Mouse (Mus musculus): Measurements from ENCODE around the gene Cyp21a1. TPM values are rescaled to one million over a fixed set of nuclear protein-coding genes. Genes with fewer than 3 reads are reported as not detected.

The Cyp21a1 gene
- polyA plus RNA-seq, 1 experiment, result not detected

DNA sequence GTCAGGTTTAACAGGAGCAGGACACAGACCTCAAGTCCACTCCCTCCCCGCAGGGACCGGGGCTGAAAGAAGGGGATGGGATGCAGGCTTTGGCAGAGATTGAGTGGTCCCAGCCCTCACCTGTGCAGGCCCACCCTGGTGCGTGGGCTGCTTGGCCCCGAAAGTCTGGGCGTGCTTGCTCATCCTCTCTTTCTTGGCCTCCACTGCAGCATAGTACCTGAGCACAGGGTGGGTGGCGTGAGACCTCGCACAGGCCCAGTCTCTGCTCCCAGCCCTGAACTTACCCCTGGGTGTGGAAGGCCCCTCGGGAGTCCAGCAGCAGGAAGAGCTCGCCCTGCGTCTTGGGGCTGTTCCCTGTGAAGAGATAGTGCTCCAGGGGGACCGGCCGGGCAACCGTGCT is 40.5 kb upstream of the Cyp21a1 start:
- H3K36me3 ChIP-seq (ENCODE audit: control insufficient read depth, insufficient read depth), result peaks cover 19% of the 10 kb centered on the region

DNA sequence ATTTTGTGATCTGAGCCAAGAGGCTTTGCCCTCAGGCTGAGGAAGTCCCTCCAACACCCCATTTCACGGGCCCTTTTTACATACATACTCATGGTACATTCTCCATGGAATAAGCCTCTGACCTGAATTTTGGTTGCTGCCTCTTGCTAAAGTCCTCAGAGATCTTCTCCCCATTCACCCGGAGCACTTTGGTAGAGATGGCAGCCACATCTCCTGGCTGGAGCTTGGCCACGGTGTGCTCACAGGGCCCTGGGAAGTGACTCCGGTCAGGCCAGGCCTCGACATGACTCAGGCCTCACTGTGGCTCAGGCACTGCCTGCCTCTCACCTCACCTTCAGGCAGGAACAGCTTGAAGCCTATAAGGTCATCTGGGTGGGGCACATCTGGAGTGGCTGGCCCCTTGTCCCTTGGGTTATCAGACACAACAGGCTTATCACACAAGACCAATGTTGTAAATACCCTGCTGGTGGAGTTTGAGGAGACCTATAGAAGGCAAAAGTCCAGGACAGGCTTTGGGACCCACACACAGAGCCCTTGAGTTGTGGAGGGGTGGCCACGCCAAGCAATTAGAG is 36.5 kb upstream of the Cyp21a1 start:
- Histone ChIP-seq H3K4me3 (ENCODE audit: insufficient read depth, poor library complexity, severe bottlenecking) (no peak overlapping the region), H3K36me3 (ENCODE audit: control insufficient read depth, insufficient read depth) (peaks cover 28% of the 10 kb centered on the region), H3K27me3 (ENCODE audit: control insufficient read depth, insufficient read depth, insufficient read length) (no peaks in the 10 kb centered on the region), H3K79me2 (ENCODE audit: control insufficient read depth, insufficient read depth) (peaks cover 25% of the 10 kb centered on the region), H3K79me3 (ENCODE audit: low read depth) (peaks cover 11% of the 10 kb centered on the region), H3ac (ENCODE audit: control insufficient read depth, insufficient read length, low read depth) (no peak overlapping the region)
- TF ChIP-seq CTCF (IDR thresholded peaks at IDR 0.05; ENCODE audit: control insufficient read depth, insufficient read depth, insufficient read length) (no peak), CEBPB (IDR thresholded peaks at IDR 0.05; ENCODE audit: low read depth) (no peak), USF1 (IDR thresholded peaks at IDR 0.05; ENCODE audit: low read depth) (no peak), MYOG (IDR thresholded peaks at IDR 0.05; ENCODE audit: control insufficient read depth, extremely low read depth, insufficient read length) (no peak), FOSL1 (IDR thresholded peaks at IDR 0.05; ENCODE audit: insufficient read depth, low read length, poor library complexity, severe bottlenecking) (no peak), MAX (IDR thresholded peaks at IDR 0.05) (no peak), MYOD1 (IDR thresholded peaks at IDR 0.05; ENCODE audit: control insufficient read depth, insufficient read length, low read depth) (no peak)

More for the DNA sequence above, 40.5 kb upstream of the Cyp21a1 start:
- H3K27me3 ChIP-seq (ENCODE audit: control insufficient read depth, insufficient read depth, insufficient read length), result no peaks in the 10 kb centered on the region
- no peak overlapping the region for H3K4me3 ChIP-seq (ENCODE audit: insufficient read depth, poor library complexity, severe bottlenecking)
- H3K79me2 ChIP-seq (ENCODE audit: control insufficient read depth, insufficient read depth), result peaks cover 7% of the 10 kb centered on the region
- peaks cover 4% of the 10 kb centered on the region for H3K79me3 ChIP-seq (ENCODE audit: low read depth)
- H3ac ChIP-seq (ENCODE audit: control insufficient read depth, insufficient read length, low read depth), result no peak overlapping the region
- TF ChIP-seq MYOD1 (IDR thresholded peaks at IDR 0.05; ENCODE audit: control insufficient read depth, insufficient read length, low read depth) (no peak), FOSL1 (IDR thresholded peaks at IDR 0.05; ENCODE audit: insufficient read depth, low read length, poor library complexity, severe bottlenecking) (no peak), CTCF (IDR thresholded peaks at IDR 0.05; ENCODE audit: control insufficient read depth, insufficient read depth, insufficient read length) (no peak), CEBPB (IDR thresholded peaks at IDR 0.05; ENCODE audit: low read depth) (no peak), USF1 (IDR thresholded peaks at IDR 0.05; ENCODE audit: low read depth) (no peak), MAX (IDR thresholded peaks at IDR 0.05) (no peak), MYOG (IDR thresholded peaks at IDR 0.05; ENCODE audit: control insufficient read depth, extremely low read depth, insufficient read length) (no peak)

DNA sequence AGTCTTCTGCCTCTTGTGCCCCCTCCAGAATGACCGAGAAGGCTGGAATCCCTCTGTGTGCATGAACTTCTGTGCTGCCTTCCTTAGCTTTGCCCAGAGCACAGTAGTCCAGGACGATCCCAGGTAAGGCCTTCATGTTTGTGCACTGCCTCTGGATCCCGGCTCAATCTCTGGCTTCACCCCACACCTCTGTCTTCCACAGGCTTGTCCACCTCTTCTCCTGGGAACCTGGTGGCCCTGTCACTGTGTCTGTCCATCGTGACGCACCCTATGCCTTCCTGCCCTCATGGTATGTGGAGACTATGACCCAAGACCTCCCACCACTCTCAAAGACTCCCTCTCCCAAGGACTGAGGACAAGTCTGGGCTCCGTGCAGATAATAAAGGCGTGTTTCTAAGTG is 34.4 kb upstream of the Cyp21a1 start:
- TF ChIP-seq MAX (IDR thresholded peaks at IDR 0.05), result no peak
- TF ChIP-seq USF1 (IDR thresholded peaks at IDR 0.05; ENCODE audit: low read depth), result no peak
- no peak for TF ChIP-seq MYOD1 (IDR thresholded peaks at IDR 0.05; ENCODE audit: control insufficient read depth, insufficient read length, low read depth)
- TF ChIP-seq MYOG (IDR thresholded peaks at IDR 0.05; ENCODE audit: control insufficient read depth, extremely low read depth, insufficient read length), result no peak
- no peak for TF ChIP-seq CTCF (IDR thresholded peaks at IDR 0.05; ENCODE audit: control insufficient read depth, insufficient read depth, insufficient read length)
- no peak for TF ChIP-seq CEBPB (IDR thresholded peaks at IDR 0.05; ENCODE audit: low read depth)
- no peak for TF ChIP-seq FOSL1 (IDR thresholded peaks at IDR 0.05; ENCODE audit: insufficient read depth, low read length, poor library complexity, severe bottlenecking)
- Histone ChIP-seq H3ac (ENCODE audit: control insufficient read depth, insufficient read length, low read depth) (no peak overlapping the region), H3K27me3 (ENCODE audit: control insufficient read depth, insufficient read depth, insufficient read length) (no peaks in the 10 kb centered on the region), H3K79me2 (ENCODE audit: control insufficient read depth, insufficient read depth) (peaks cover 43% of the 10 kb centered on the region), H3K36me3 (ENCODE audit: control insufficient read depth, insufficient read depth) (peaks cover 24% of the 10 kb centered on the region), H3K79me3 (ENCODE audit: low read depth) (peaks cover 15% of the 10 kb centered on the region), H3K4me3 (ENCODE audit: insufficient read depth, poor library complexity, severe bottlenecking) (no peak overlapping the region)

DNA sequence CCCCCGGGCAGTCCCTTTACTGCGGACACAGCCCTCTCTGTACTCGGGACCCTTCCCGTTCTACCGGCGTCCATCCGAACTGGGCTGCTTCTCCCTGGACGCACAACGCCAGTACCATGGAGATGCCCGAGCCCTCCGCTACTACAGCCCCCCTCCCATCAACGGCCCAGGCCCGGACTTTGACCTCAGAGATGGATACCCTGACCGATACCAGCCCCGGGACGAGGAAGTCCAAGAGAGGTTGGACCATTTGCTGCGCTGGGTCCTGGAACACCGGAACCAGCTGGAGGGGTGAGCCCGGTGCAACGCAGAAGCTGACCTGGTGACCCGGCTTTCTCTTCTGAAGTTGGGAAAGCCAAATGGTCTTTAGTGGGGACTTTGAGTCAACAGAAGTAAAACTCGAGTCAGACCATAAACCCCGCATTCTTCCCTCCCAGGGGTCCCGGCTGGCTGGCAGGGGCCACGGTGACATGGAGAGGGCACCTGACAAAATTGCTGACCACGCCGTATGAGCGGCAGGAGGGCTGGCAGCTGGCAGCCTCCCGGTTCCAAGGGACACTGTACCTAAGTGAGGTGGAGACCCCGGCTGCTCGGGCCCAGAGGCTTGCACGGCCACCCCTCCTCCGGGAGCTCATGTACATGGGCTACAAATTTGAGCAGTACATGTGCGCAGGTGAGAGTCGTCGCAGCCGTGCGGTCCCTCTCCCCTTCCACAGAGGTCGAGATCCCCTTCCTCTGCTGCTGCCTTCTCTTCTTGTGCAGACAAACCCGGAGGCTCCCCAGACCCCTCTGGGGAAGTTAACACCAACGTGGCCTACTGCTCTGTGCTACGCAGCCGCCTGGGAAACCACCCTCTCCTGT is 33.3 kb upstream of the Cyp21a1 start:
- H3K79me2 ChIP-seq (ENCODE audit: control insufficient read depth, insufficient read depth), result peaks cover 48% of the 10 kb centered on the region
- no peaks in the 10 kb centered on the region for H3K27me3 ChIP-seq (ENCODE audit: control insufficient read depth, insufficient read depth, insufficient read length)
- peak overlapping the region; percentile 86 for H3ac ChIP-seq (ENCODE audit: control insufficient read depth, insufficient read length, low read depth)
- peaks cover 17% of the 10 kb centered on the region for H3K79me3 ChIP-seq (ENCODE audit: low read depth)
- peak overlapping the region; percentile 80 for H3K4me3 ChIP-seq (ENCODE audit: insufficient read depth, poor library complexity, severe bottlenecking)
- no peak for TF ChIP-seq USF1 (IDR thresholded peaks at IDR 0.05; ENCODE audit: low read depth)
- no peak for TF ChIP-seq MYOG (IDR thresholded peaks at IDR 0.05; ENCODE audit: control insufficient read depth, extremely low read depth, insufficient read length)
- TF ChIP-seq MAX (IDR thresholded peaks at IDR 0.05), result no peak
- TF ChIP-seq MYOD1 (IDR thresholded peaks at IDR 0.05; ENCODE audit: control insufficient read depth, insufficient read length, low read depth), result no peak
- TF ChIP-seq CTCF (IDR thresholded peaks at IDR 0.05; ENCODE audit: control insufficient read depth, insufficient read depth, insufficient read length), result no peak
- TF ChIP-seq CEBPB (IDR thresholded peaks at IDR 0.05; ENCODE audit: low read depth), result no peak
- no peak for TF ChIP-seq FOSL1 (IDR thresholded peaks at IDR 0.05; ENCODE audit: insufficient read depth, low read length, poor library complexity, severe bottlenecking)
- H3K36me3 ChIP-seq (ENCODE audit: control insufficient read depth, insufficient read depth), result peaks cover 24% of the 10 kb centered on the region

DNA sequence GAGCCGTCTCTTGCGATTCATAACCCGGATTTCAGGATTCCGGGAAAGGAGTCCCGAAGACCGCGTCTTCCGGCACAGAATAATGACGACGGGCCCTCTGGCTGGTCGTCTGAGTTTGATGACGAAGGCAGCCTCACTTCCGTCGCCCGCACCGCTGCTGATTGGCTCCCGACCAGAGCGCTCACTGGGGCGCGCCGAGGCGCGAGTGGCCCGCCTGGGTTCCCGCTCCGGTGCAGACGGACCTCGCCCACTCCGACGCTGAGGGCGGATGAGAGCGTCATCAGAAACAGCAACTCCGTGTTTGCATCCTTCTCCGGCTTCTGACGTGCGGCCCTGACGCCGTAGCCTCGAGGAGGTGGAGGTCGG is 32.5 kb upstream of the Cyp21a1 start, which contains the start of the genes Stk19 and Dxo:
Gene Stk19 (minus strand): TSS at position 90 of the 366 bp plus-strand sequence.
Gene Dxo (plus strand): TSS at position 164 of the 366 bp plus-strand sequence.
- peaks cover 24% of the 10 kb centered on the region for H3K36me3 ChIP-seq (ENCODE audit: control insufficient read depth, insufficient read depth)
- peaks cover 17% of the 10 kb centered on the region for H3K79me3 ChIP-seq (ENCODE audit: low read depth)
- TF ChIP-seq CTCF (IDR thresholded peaks at IDR 0.05; ENCODE audit: control insufficient read depth, insufficient read depth, insufficient read length) (no peak), FOSL1 (IDR thresholded peaks at IDR 0.05; ENCODE audit: insufficient read depth, low read length, poor library complexity, severe bottlenecking) (no peak), MYOD1 (IDR thresholded peaks at IDR 0.05; ENCODE audit: control insufficient read depth, insufficient read length, low read depth) (no peak), MAX (IDR thresholded peaks at IDR 0.05) (peak; percentile 18), CEBPB (IDR thresholded peaks at IDR 0.05; ENCODE audit: low read depth) (no peak), USF1 (IDR thresholded peaks at IDR 0.05; ENCODE audit: low read depth) (no peak), MYOG (IDR thresholded peaks at IDR 0.05; ENCODE audit: control insufficient read depth, extremely low read depth, insufficient read length) (no peak)
- H3ac ChIP-seq (ENCODE audit: control insufficient read depth, insufficient read length, low read depth), result peak within 1 kb of the TSS; percentile 88
- H3K4me3 ChIP-seq (ENCODE audit: insufficient read depth, poor library complexity, severe bottlenecking), result peak within 1 kb of the TSS; percentile 80
- peaks cover 48% of the 10 kb centered on the region for H3K79me2 ChIP-seq (ENCODE audit: control insufficient read depth, insufficient read depth)
- no peaks in the 10 kb centered on the region for H3K27me3 ChIP-seq (ENCODE audit: control insufficient read depth, insufficient read depth, insufficient read length)
